Mouse (Mus musculus): Measurements from ENCODE around the gene Supt6. TPM values are rescaled to one million over a fixed set of nuclear protein-coding genes. Genes with fewer than 3 reads are reported as not detected.

Supt6 gene
- total and polyA plus RNA-seq, 3 experiments = 30.4 to 99.9 (median 65.5) TPM

GRCm38 (mm10) chr11:78174506-78174905 is 71.3 kb downstream of the Supt6 start:
- peaks cover 2% of the 10 kb centered on the region; the same call in 1 of the 2 replicates for H3K79me2 ChIP-seq (replicated peaks; ENCODE audit: control insufficient read depth, extremely low read depth, insufficient read depth, poor library complexity, severe bottlenecking)
- H3K36me3 ChIP-seq (replicated peaks in 1 of 2; ENCODE audit: control insufficient read depth in 1 of 2, insufficient read depth in 1 of 2, low read length in 1 of 2) = peaks cover 3 to 32% of the 10 kb centered on the region in 2 experiments
- H3K4me3 ChIP-seq (replicated peaks in 1 of 3; ENCODE audit: low read depth in 2 of 3, low read length in 2 of 3, poor library complexity in 1 of 3) = no peak overlapping the region
- peaks cover 2% of the 10 kb centered on the region for H3K9me3 ChIP-seq (replicated peaks; ENCODE audit: low read length)
- dilution Hi-C loops (cut with MboI; ENCODE audit: extremely low pct_ligation_motif_present, extremely low pct_unique_long_range_greater_than_20kb, low sequenced_read_pairs) (no loop called here), in situ Hi-C loops (cut with MboI; ENCODE audit: low pct_ligation_motif_present, low pct_unique_long_range_greater_than_20kb, low sequenced_read_pairs) (loop anchor here (10.0 kb wide), 1 partner anchor 150 kb away; no protein-coding TSS in a partner anchor)
- TF ChIP-seq PAX5 (IDR thresholded peaks at IDR 0.05; ENCODE audit: low read length) = no peak
- no peak overlapping the region for H3K27ac ChIP-seq (ENCODE audit: insufficient read depth, low read depth)
- H3K4me1 ChIP-seq (ENCODE audit: control insufficient read depth in 1 of 2, insufficient read depth in 2 of 2) = peaks cover under 1 to 60% of the 10 kb centered on the region in 2 experiments
- no peak for DNase-seq (ENCODE audit: extremely low read depth)
- no peak overlapping the region for H3K4me2 ChIP-seq (ENCODE audit: insufficient read depth, low read depth, poor library complexity, severe bottlenecking)
- H3K27me3 ChIP-seq (replicated peaks) = no peaks in the 10 kb centered on the region
- H3K9ac ChIP-seq (ENCODE audit: insufficient read depth, low read depth) = no peak overlapping the region

DNA sequence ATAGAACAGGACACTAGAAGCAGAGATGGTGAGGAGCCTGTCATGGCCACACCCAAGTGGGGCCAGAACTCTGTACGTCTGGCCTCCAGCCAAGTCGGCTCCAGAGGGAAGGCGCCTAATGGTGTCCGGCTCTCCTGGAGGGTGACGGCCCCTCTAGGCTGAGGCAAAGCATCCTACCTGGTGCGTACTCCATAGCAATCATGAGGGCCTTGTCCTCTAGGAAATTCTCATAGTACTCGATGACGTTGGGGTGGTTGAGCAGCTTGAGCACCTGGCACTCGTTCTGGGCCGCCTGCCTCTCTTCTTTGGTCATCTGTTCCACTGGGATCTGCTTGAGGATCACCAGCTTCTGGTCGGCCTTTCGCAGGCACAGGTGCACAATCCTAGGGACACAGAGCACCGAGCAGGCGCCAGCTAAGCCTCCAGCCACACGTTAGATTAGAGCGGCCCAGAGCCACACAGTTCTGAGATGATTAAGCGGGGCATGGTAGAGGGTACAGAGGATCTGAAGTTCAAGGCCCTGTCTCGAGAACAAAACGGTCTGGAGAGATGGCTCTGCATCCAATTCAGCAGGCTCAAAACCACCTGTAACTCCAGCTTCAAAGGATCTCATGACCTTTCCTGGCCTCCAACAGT is 72.9 kb downstream of the Supt6 start:
- H3K4me1 ChIP-seq (ENCODE audit: control insufficient read depth in 1 of 2, insufficient read depth in 2 of 2) = peaks cover 7 to 69% of the 10 kb centered on the region in 2 experiments
- in situ Hi-C loops (cut with MboI; ENCODE audit: low pct_ligation_motif_present, low pct_unique_long_range_greater_than_20kb, low sequenced_read_pairs) = loop anchor here (10.0 kb wide), 1 partner anchor 148 kb away; no protein-coding TSS in a partner anchor
- H3K9me3 ChIP-seq (replicated peaks; ENCODE audit: low read length) = peaks cover 2% of the 10 kb centered on the region
- no peaks in the 10 kb centered on the region for H3K27me3 ChIP-seq (replicated peaks)
- no peak overlapping the region for H3K27ac ChIP-seq (ENCODE audit: insufficient read depth, low read depth)
- H3K4me3 ChIP-seq (replicated peaks in 1 of 3; ENCODE audit: low read depth in 2 of 3, low read length in 2 of 3, poor library complexity in 1 of 3) = no peak overlapping the region
- H3K36me3 ChIP-seq (replicated peaks in 1 of 2; ENCODE audit: control insufficient read depth in 1 of 2, insufficient read depth in 1 of 2, low read length in 1 of 2) = peaks cover 0 to 24% of the 10 kb centered on the region in 2 experiments
- H3K79me2 ChIP-seq (replicated peaks; ENCODE audit: control insufficient read depth, extremely low read depth, insufficient read depth, poor library complexity, severe bottlenecking) = no peaks in the 10 kb centered on the region
- TF ChIP-seq JUN (IDR thresholded peaks at IDR 0.05; ENCODE audit: insufficient read depth, low read depth, low read length) (no peak), EP300 (IDR thresholded peaks at IDR 0.05; ENCODE audit: low read length) (no peak), POLR2A (IDR thresholded peaks at IDR 0.05; ENCODE audit: low read depth, low read length) (no peak), RAD21 (IDR thresholded peaks at IDR 0.05; ENCODE audit: low read depth, low read length) (no peak), MYC (IDR thresholded peaks at IDR 0.05; ENCODE audit: low read depth, low read length) (no peak), JUND (conservative IDR thresholded peaks at IDR 0.05; ENCODE audit: low read depth, low read length) (no peak), TCF12 (IDR thresholded peaks at IDR 0.05; ENCODE audit: low read depth, low read length) (no peak), MAZ (IDR thresholded peaks at IDR 0.05; ENCODE audit: low read depth, low read length) (no peak), CTCF (conservative IDR thresholded peaks at IDR 0.05 in 1 of 2, IDR thresholded peaks at IDR 0.05 in 1 of 2; ENCODE audit: low read depth in 2 of 2, low read length in 2 of 2) (no peak), KAT2A (IDR thresholded peaks at IDR 0.05; ENCODE audit: insufficient replicate concordance, low read length) (no peak), MXI1 (IDR thresholded peaks at IDR 0.05; ENCODE audit: low read depth, low read length) (no peak), ZKSCAN1 (IDR thresholded peaks at IDR 0.05; ENCODE audit: borderline replicate concordance, low read depth, low read length) (no peak), ZMIZ1 (IDR thresholded peaks at IDR 0.05; ENCODE audit: low read depth, low read length) (no peak), E2F4 (IDR thresholded peaks at IDR 0.05; ENCODE audit: insufficient replicate concordance, low read depth, low read length) (no peak), POLR2AphosphoS2 (IDR thresholded peaks at IDR 0.05; ENCODE audit: low read depth, low read length) (no peak)
- no peak overlapping the region for H3K9ac ChIP-seq (ENCODE audit: insufficient read depth, low read depth)
- H3K4me2 ChIP-seq (ENCODE audit: insufficient read depth, low read depth, poor library complexity, severe bottlenecking) = no peak overlapping the region
- no peak for DNase-seq (ENCODE audit: extremely low read depth)
- dilution Hi-C loops (cut with MboI; ENCODE audit: extremely low pct_ligation_motif_present, extremely low pct_unique_long_range_greater_than_20kb, low sequenced_read_pairs) = no loop called here

All from CH12.LX (cell line).